Mouse (Mus musculus) lung, adult 2 months (tissue): ENCODE results near the gene Nos1ap.

Experiments
- CTCF ChIP-seq: fragments of 200-500 bp; IDR thresholded peaks from 2 replicates; pipeline ENCODE4 v1.5.1; 2011; ENCODE audit warnings: mild to moderate bottlenecking, low read length, control low read depth; ENCODE audit not compliant: insufficient read depth
- POLR2A ChIP-seq: fragments of 200-500 bp; IDR thresholded peaks from 2 replicates; pipeline ENCODE4 v1.6.1; 2011; ENCODE audit warnings: low read depth, mild to moderate bottlenecking, control low read depth, low read length, borderline replicate concordance; ENCODE audit errors: extremely low read depth

DNA sequence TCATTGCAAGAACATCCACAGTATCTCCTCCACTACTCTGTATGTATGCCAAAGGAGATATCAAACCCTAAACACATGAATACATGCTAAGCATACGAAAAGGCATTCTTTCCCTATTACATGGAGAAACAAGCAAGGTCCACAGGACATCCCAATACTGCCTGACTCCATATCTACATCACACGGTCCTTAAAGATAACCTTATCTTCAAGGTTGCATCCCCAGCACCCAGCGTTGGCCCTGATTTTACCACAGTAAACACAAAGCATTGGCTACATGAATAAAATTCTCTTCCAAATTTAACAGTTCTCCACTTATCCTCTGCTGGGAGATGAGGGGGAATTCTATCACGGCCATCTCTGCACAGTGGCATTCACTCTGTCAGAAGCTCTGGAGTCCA is 22.7 kb downstream of the Nos1ap start:
- TF ChIP-seq CTCF: no peak
- no peak for TF ChIP-seq POLR2A
